Mouse (Mus musculus) midbrain, embryonic 13.5 days (tissue): ENCODE measurements around the gene Cd27. TPM values are rescaled to one million over a fixed set of nuclear protein-coding genes. Genes with fewer than 3 reads are reported as not detected.

Experiments used
- ATAC-seq: fragments of 200-750 bp; cut with Nextera tagmentation; 2 replicates; pipeline ENCODE4 v1.8.0; 2017; ENCODE audit warnings: mild to moderate bottlenecking, moderate TSS enrichment, moderate library complexity
- H3K27ac ChIP-seq: fragments of 300-500 bp; sonication (generic); 2 replicates; pipeline ENCODE4 v1.5.1; 2015; ENCODE audit warnings: inconsistent platforms, mild to moderate bottlenecking, moderate library complexity
- H3K27me3 ChIP-seq: fragments of 300-500 bp; sonication (generic); 2 replicates; pipeline ENCODE4 v1.6.1; 2015; ENCODE audit warnings: mild to moderate bottlenecking, inconsistent platforms
- H3K36me3 ChIP-seq: fragments of 300-500 bp; sonication (generic); 2 replicates; pipeline ENCODE4 v1.6.1; 2015; ENCODE audit warnings: mild to moderate bottlenecking, inconsistent platforms
- H3K4me1 ChIP-seq: fragments of 300-500 bp; sonication (generic); replicated peaks from 2 replicates; pipeline ENCODE4 v1.6.1; 2015; ENCODE audit warnings: inconsistent platforms
- H3K4me2 ChIP-seq: fragments of 300-500 bp; sonication (generic); replicated peaks from 2 replicates; pipeline ENCODE4 v1.6.1; 2015; ENCODE audit warnings: moderate library complexity, mild to moderate bottlenecking, inconsistent platforms
- H3K4me3 ChIP-seq: fragments of 300-500 bp; sonication (generic); replicated peaks from 2 replicates; pipeline ENCODE4 v1.5.1; 2015; ENCODE audit warnings: mild to moderate bottlenecking, inconsistent platforms
- H3K9ac ChIP-seq: fragments of 300-500 bp; sonication (generic); replicated peaks from 2 replicates; pipeline ENCODE4 v1.6.1; 2015; ENCODE audit warnings: mild to moderate bottlenecking, inconsistent platforms
- H3K9me3 ChIP-seq: fragments of 300-500 bp; sonication (generic); 2 replicates; pipeline ENCODE4 v1.6.1; 2016; ENCODE audit warnings: mild to moderate bottlenecking, inconsistent platforms
- WGBS: fragments of 180-500 bp; shearing (Covaris S2); methylation state at CpG from one replicate; pipeline ENCODE4 v1.1.7; 2015; 5-methylcytosine and 5-hydroxymethylcytosine counted together
- polyA plus RNA-seq: library from polyadenylated mRNA; unstranded; fragments of >200 nt; fragmentation: Nextera tagmentation; extraction: Ambion mirVana; gene quantifications from 2 replicates; pipeline ENCODE4 v1.2.1, GENCODE M21; 2015

Cd27 gene
- polyA plus RNA-seq, 1 experiment from 2014 or later = 2.5 TPM

DNA sequence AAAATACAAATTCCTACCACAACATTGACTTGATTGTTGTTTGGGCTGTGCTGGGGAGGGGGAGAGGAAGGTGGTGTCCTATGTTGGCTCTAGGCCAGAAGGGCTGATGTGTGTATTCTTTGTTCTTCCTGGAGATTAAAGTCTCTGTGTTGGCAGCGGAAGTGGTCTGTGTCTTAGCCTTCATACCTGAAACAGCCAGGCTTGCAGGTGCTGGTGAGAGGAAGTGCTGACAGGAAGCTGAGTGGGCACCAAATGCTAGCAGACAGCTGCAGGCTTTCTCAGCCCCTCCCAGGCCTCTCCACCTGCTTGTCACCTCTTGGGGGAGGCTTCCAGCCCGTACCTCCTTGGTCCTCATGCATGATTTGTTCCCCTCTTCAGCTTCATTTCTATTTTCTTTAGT lies 14.7 kb downstream of the Cd27 start:
- H3K4me1 ChIP-seq = no peaks in the 10 kb centered on the region
- H3K4me2 ChIP-seq = no peak overlapping the region
- H3K27me3 ChIP-seq = no peaks in the 10 kb centered on the region
- no peak overlapping the region for H3K27ac ChIP-seq
- no peaks in the 10 kb centered on the region for H3K9me3 ChIP-seq
- no peak for ATAC-seq
- peaks cover 10% of the 10 kb centered on the region for H3K36me3 ChIP-seq
- no peak overlapping the region for H3K4me3 ChIP-seq
- no peak overlapping the region for H3K9ac ChIP-seq
- WGBS = 80% methylated on average over 2 of the region's 2 CpGs

DNA sequence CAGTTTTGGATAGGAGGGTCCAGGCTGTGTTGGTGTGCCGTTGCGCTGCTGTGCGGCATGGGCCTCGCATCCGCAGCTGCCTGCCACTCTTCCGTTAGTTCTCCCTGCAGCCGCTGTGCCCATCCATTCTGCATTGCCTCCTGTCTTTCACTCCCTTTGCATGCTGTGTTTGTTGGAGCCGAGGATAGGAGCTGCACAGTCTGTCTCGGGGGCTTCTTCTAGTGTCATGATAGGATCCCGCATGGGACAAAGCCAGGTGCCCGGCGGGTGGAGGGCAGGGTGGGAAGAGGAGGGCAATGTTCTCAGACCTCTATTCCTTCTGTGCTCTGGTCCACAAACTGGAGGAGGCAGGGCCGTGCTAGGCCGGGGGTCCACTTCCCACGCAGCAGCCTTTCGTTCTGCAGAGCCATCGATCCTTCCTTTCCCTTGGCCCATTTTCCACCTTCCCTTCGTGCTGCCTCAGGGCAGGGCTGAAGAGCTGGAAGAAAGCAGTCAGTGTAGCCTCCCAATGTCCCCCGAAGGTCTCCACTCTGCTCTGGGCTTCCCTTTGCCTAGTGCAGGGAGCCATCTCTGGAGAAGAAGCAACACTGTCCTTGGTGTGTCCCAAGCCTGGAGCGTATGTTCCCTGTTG lies 15.6 kb downstream of the Cd27 start:
- H3K4me3 ChIP-seq = no peak overlapping the region
- peaks cover 10% of the 10 kb centered on the region for H3K36me3 ChIP-seq
- peaks cover 6% of the 10 kb centered on the region for H3K4me1 ChIP-seq
- H3K27me3 ChIP-seq = peaks cover 7% of the 10 kb centered on the region; the same call in 1 of the 2 replicates
- H3K9me3 ChIP-seq = no peaks in the 10 kb centered on the region
- no peak overlapping the region for H3K4me2 ChIP-seq
- no peak overlapping the region for H3K9ac ChIP-seq
- H3K27ac ChIP-seq = no peak overlapping the region
- ATAC-seq = no peak
- 90% methylated on average over 20 of the region's 20 CpGs for WGBS

DNA sequence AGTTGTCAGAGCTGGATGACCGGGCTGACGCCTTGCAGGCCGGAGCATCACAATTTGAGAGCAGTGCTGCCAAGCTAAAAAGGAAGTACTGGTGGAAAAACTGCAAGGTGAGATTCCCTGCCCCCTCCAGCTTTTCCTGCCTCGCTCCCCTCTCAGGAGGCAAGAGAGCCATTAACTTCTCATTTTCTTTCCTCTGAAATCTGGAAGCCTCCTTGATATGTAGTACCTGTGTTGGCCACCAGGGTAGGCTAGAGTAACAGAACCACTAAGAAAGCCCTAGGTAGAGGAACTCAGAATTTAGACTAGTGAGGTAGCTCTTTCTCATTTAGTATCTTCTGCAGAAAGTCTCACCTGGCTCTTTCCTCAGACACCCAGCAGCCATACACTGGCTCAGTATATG lies 17.8 kb downstream of the Cd27 start:
- H3K4me3 ChIP-seq = no peak overlapping the region
- ATAC-seq = no peak
- H3K27me3 ChIP-seq = peaks cover 10% of the 10 kb centered on the region; the same call in 1 of the 2 replicates
- no peaks in the 10 kb centered on the region; the same call in 1 of the 2 replicates for H3K36me3 ChIP-seq
- no peak overlapping the region for H3K4me2 ChIP-seq
- H3K27ac ChIP-seq = no peak overlapping the region
- no peak overlapping the region for H3K9ac ChIP-seq
- WGBS = 84% methylated on average over 4 of the region's 4 CpGs
- H3K4me1 ChIP-seq = peaks cover 11% of the 10 kb centered on the region
- no peaks in the 10 kb centered on the region for H3K9me3 ChIP-seq

DNA sequence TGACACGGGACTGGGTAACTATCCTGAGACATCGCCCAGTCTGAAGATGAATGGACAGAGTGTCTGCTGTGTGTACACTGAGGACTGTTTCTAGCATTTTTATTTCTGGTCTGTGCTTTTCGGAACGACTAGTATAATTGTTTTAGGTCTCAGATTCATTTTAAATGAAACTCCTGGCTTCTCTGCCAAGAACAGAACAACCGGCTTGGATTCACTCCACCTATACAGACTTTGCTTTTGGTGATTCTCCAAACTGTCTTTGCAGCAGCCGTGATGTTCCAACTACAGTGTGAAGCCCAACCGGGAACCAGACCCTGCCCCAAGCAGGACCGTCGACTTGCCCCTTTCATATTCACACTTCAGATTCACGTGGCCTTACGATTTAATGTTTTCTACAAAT lies 18.9 kb downstream of the Cd27 start:
- Histone ChIP-seq H3K9me3 (no peaks in the 10 kb centered on the region), H3K27ac (no peak overlapping the region), H3K4me3 (no peak overlapping the region), H3K36me3 (no peaks in the 10 kb centered on the region; the same call in 1 of the 2 replicates), H3K4me1 (peaks cover 11% of the 10 kb centered on the region), H3K4me2 (no peak overlapping the region), H3K27me3 (peaks cover 20% of the 10 kb centered on the region), H3K9ac (no peak overlapping the region)
- no peak for ATAC-seq
- WGBS = 90% methylated on average over 11 of the region's 11 CpGs

DNA sequence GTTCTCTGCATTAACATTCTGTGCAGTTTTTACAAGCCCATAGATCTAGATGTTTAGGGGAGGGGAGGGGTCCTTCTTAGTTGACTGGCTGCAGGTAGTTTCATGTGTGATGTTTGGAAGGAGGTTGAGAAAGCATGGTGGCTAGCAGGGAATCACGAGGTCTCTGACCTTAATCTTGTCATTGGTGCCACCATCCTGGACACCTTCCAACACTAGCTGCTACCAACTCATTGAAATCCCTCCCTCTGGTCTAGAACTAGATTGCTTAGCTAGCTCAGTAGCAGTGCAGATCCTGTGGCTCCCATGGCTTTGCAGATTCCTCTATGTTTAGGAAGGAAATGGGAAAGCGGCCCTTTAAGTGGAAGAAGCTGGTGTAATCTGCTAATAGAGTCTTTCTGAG lies 19.9 kb downstream of the Cd27 start:
- peak overlapping the region; percentile 79; the same call in 1 of the 2 replicates for H3K9ac ChIP-seq
- H3K4me3 ChIP-seq = peak overlapping the region; percentile 72
- 83% methylated on average over 2 of the region's 2 CpGs for WGBS
- H3K36me3 ChIP-seq = no peaks in the 10 kb centered on the region; the same call in 1 of the 2 replicates
- peaks cover 28% of the 10 kb centered on the region for H3K27me3 ChIP-seq
- ATAC-seq = no peak
- H3K9me3 ChIP-seq = no peaks in the 10 kb centered on the region
- no peak overlapping the region for H3K27ac ChIP-seq
- H3K4me2 ChIP-seq = peak overlapping the region; percentile 95; the same call in 1 of the 2 replicates
- peaks cover 11% of the 10 kb centered on the region for H3K4me1 ChIP-seq

DNA sequence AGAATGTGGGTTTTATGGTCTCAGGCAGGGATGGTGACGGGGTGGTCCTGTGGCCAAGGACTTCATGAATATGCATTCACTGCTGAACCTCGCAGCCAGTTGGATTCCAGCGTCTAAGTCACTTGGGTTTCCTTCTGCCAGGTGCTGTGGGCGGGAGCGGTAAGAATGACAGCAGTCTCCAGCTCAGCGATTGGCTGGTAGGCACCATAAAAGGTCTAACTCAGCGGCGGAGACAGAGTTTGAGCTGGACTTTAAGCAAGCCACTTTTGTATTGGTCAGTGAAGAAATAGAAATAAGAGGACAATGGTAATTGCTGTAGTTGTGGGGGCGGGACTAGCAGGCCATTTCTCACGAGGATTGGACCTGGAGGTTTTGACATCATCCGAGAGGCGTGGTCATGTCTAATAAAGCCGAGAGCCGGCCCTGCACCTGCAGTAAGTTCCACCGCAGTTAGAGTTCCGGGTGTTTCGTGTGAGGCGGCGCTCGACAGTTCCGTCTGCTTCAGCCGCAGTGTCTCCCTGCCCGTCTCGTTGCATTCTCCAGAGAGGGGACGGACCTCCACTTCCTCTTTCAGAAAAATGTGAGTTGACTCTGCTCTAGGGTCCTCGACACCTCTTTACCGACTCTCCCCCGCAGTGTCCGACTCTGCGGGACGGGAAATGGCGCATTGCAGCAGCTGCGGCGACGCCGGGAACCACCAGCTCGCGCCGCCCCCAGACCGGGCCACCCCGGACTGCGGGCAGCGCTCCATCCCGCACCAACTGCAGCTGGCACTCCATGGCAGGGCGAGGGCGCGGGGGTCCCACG lies 21.5 kb downstream of the Cd27 start, which contains the start of gene Vamp1:
Gene Vamp1 (plus strand): TSS at position 404 of the 807 bp plus-strand sequence.
- H3K36me3 ChIP-seq = no peaks in the 10 kb centered on the region; the same call in 1 of the 2 replicates
- ATAC-seq = peak; percentile 97
- peak within 1 kb of the TSS; percentile 95 for H3K4me2 ChIP-seq
- peaks cover 33% of the 10 kb centered on the region for H3K27me3 ChIP-seq
- peak within 1 kb of the TSS; percentile 72 for H3K4me3 ChIP-seq
- peaks cover 11% of the 10 kb centered on the region for H3K4me1 ChIP-seq
- WGBS = under 1% methylated on average over 48 of the region's 48 CpGs
- H3K27ac ChIP-seq = peak within 1 kb of the TSS; percentile 77
- H3K9ac ChIP-seq = peak within 1 kb of the TSS; percentile 79
- H3K9me3 ChIP-seq = no peaks in the 10 kb centered on the region

- peaks cover 37% of the 10 kb centered on the region for H3K27me3 ChIP-seq
- 79% methylated on average over 6 of the region's 6 CpGs for WGBS
- no peak overlapping the region for H3K9ac ChIP-seq
- no peak overlapping the region for H3K4me2 ChIP-seq
- H3K4me1 ChIP-seq = peaks cover 11% of the 10 kb centered on the region
- no peaks in the 10 kb centered on the region for H3K36me3 ChIP-seq
- H3K27ac ChIP-seq = no peak overlapping the region
- no peaks in the 10 kb centered on the region for H3K9me3 ChIP-seq
- ATAC-seq = no peak
- H3K4me3 ChIP-seq = no peak overlapping the region
Measured at GRCm38 (mm10) chr6:125213715-125214114, 23.1 kb downstream of the Cd27 start.

GRCm38 (mm10) chr6:125213129-125213528 lies 23.7 kb downstream of the Cd27 start:
- no peak for ATAC-seq
- H3K36me3 ChIP-seq = no peaks in the 10 kb centered on the region
- no peak overlapping the region for H3K4me3 ChIP-seq
- H3K9me3 ChIP-seq = no peaks in the 10 kb centered on the region
- H3K9ac ChIP-seq = no peak overlapping the region
- no peak overlapping the region for H3K4me2 ChIP-seq
- peaks cover 11% of the 10 kb centered on the region for H3K4me1 ChIP-seq
- WGBS = 76% methylated on average over 6 of the region's 6 CpGs
- no peak overlapping the region for H3K27ac ChIP-seq
- H3K27me3 ChIP-seq = peaks cover 37% of the 10 kb centered on the region

DNA sequence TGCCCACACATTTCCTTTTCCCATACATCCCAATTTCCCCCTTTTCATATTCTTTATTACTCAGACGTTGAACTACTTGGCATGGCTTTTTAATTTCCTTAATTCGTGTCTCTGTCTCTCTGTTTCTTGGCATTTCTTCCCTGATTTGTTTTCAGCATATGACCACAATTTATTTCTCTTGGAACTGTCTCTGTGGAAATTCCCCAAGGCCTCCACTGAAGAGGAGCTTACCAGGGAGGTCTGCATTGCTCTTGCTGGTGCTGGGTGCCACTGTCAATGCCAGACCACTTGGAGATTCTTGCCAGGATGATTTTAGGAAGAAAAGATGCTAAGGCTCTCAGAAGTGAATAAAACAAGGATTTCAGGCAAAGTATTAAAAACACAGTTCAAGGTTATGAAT lies 24.2 kb downstream of the Cd27 start:
- 56% methylated on average over 2 of the region's 2 CpGs for WGBS
- H3K4me3 ChIP-seq = no peak overlapping the region
- H3K9me3 ChIP-seq = no peaks in the 10 kb centered on the region

DNA sequence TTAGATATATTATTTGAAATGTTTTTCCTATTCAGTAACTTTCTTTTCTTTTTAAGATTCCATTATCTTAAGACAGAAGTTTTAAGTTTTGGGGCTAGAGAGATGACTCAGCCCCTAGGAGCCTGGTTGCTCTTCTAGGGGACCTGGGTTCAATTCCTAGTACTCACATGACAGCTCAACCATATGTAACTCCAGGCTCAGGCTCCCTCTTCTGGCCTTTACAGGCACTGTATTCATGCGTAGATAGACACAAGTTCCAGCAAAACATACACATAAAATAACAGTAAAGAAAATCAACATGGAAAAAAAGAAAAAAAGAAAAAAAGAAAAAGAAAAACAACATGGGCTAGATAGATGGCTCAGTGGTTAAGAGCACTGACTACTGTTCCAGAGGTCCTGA lies 26.4 kb downstream of the Cd27 start:
- ATAC-seq = no peak
- H3K27me3 ChIP-seq = peaks cover 30% of the 10 kb centered on the region
- H3K27ac ChIP-seq = no peak overlapping the region
- H3K9me3 ChIP-seq = no peaks in the 10 kb centered on the region
- H3K4me1 ChIP-seq = no peaks in the 10 kb centered on the region
- H3K9ac ChIP-seq = no peak overlapping the region
- WGBS = 79% methylated on average over 1 of the region's 1 CpGs
- H3K4me3 ChIP-seq = no peak overlapping the region
- no peaks in the 10 kb centered on the region for H3K36me3 ChIP-seq
- H3K4me2 ChIP-seq = no peak overlapping the region

More for the DNA sequence above, 24.2 kb downstream of the Cd27 start:
- H3K27ac ChIP-seq = no peak overlapping the region
- no peak overlapping the region for H3K4me2 ChIP-seq
- no peak overlapping the region for H3K9ac ChIP-seq
- ATAC-seq = no peak
- H3K4me1 ChIP-seq = peaks cover 11% of the 10 kb centered on the region
- no peaks in the 10 kb centered on the region for H3K36me3 ChIP-seq
- H3K27me3 ChIP-seq = peaks cover 37% of the 10 kb centered on the region

DNA sequence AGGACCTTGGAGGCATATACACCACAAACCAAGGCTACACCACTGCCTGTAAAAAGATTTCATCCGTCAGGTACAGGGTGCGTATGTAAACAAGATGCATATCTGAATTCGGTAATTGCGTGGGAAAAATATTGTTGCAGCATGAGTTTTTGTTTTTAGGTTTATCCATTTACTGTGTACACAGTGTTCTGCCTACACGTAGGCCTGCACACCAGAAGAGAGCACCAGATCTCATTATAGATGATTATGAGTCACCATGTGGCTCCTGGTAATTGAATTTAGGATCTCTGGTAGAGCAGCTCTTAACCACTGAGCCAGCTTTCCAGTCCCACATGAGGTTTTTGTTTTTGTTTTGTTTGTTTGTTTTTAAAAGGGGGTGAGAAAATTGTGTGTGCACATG lies 39.6 kb downstream of the Cd27 start:
- Histone ChIP-seq H3K27ac (no peak overlapping the region), H3K9ac (no peak overlapping the region), H3K4me3 (no peak overlapping the region), H3K4me2 (no peak overlapping the region), H3K4me1 (peaks cover 23% of the 10 kb centered on the region), H3K36me3 (peaks cover 19% of the 10 kb centered on the region), H3K9me3 (no peaks in the 10 kb centered on the region), H3K27me3 (no peaks in the 10 kb centered on the region)
- WGBS = 84% methylated on average over 5 of the region's 5 CpGs
- no peak for ATAC-seq

DNA sequence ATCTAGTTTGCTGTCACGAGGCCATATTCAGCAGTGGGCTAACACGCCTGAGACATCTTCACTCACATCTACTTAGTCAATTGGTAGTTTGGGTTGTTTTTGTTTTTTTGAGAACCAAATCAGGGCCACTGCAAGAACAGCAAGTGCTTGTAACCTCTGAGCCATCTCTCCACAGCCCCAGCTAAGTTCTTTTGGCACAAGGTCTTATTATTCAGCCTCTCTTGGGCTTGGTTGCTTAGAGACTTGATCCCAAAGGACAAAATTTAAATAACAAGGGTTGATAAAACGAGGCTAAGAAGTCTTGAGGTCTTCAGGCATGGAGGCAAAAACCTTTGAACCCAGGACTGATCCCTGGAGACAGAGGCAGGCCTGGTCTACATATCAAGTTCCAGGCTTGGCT lies 40.5 kb downstream of the Cd27 start:
- peaks cover 19% of the 10 kb centered on the region for H3K36me3 ChIP-seq
- no peak for ATAC-seq
- H3K4me3 ChIP-seq = no peak overlapping the region
- H3K4me1 ChIP-seq = peaks cover 23% of the 10 kb centered on the region
- H3K4me2 ChIP-seq = no peak overlapping the region
- no peaks in the 10 kb centered on the region for H3K9me3 ChIP-seq
- WGBS = 28% methylated on average over 3 of the region's 3 CpGs
- H3K27ac ChIP-seq = no peak overlapping the region
- no peak overlapping the region for H3K9ac ChIP-seq
- no peaks in the 10 kb centered on the region for H3K27me3 ChIP-seq
